Mouse (Mus musculus): Measurements from ENCODE around the gene Scgb1c1. TPM values are rescaled to one million over a fixed set of nuclear protein-coding genes. Genes with fewer than 3 reads are reported as not detected.

The Scgb1c1 gene
- polyA plus RNA-seq, 1 experiment = not detected

- no peak for TF ChIP-seq GATA1 (IDR thresholded peaks at IDR 0.05; ENCODE audit: low read length)
Measured at GRCm38 (mm10) chr7:140894031-140894430, 48.7 kb downstream of the Scgb1c1 start.

- TF ChIP-seq GATA1 (IDR thresholded peaks at IDR 0.05; ENCODE audit: low read length) = no peak
Measured at GRCm38 (mm10) chr7:140894611-140895010, 49.3 kb downstream of the Scgb1c1 start.

Other genes with a start within 250 kb of the Scgb1c1 start
- not detected in 2 replicates for gene Olfr46, start 244.3 kb upstream of the Scgb1c1 start, polyA plus RNA-seq (2012)
- gene Olfr61, start 216.6 kb upstream of the Scgb1c1 start, polyA plus RNA-seq (2012) = not detected in 2 replicates
- not detected in 2 replicates for gene Olfr53, start 199.1 kb upstream of the Scgb1c1 start, polyA plus RNA-seq (2012)
- gene Olfr539, start 185.6 kb upstream of the Scgb1c1 start, polyA plus RNA-seq (2012) = not detected in 2 replicates
- not detected in 2 replicates for gene Olfr45, start 163.6 kb upstream of the Scgb1c1 start, polyA plus RNA-seq (2012)
- not detected in 2 replicates for gene Olfr541, start 148.3 kb upstream of the Scgb1c1 start, polyA plus RNA-seq (2012)
- not detected in 2 replicates for gene Cyp2e1, start 81.8 kb upstream of the Scgb1c1 start, polyA plus RNA-seq (2012)
- not detected in 2 replicates for gene Syce1, start 57.7 kb upstream of the Scgb1c1 start, polyA plus RNA-seq (2012)
- gene Zfp941, start 23.4 kb upstream of the Scgb1c1 start, polyA plus RNA-seq (2012) = not detected in 2 replicates
- gene Urah, start 10.5 kb upstream of the Scgb1c1 start, polyA plus RNA-seq (2012) = not detected in 2 replicates
- 0.06 TPM in 1 of 2 replicates, not detected in the other for gene Odf3, start 2.3 kb downstream of the Scgb1c1 start, polyA plus RNA-seq (2012)
- gene Gm45785, start 10.8 kb downstream of the Scgb1c1 start, polyA plus RNA-seq (2012) = 0.18 and 0.99 TPM in 2 replicates
- gene Ric8a, start 11.4 kb downstream of the Scgb1c1 start, polyA plus RNA-seq (2012) = 39.1 and 49.2 TPM in 2 replicates
- gene Bet1l, start 12.0 kb downstream of the Scgb1c1 start, polyA plus RNA-seq (2012) = 3.2 and 3.9 TPM in 2 replicates
- 50.0 and 92.4 TPM in 2 replicates for gene Psmd13, start 36.4 kb downstream of the Scgb1c1 start, polyA plus RNA-seq (2012)
- gene Sirt3, start 36.8 kb downstream of the Scgb1c1 start, polyA plus RNA-seq (2012) = 25.4 and 38.9 TPM in 2 replicates
- not detected in 2 replicates for gene Cox8b, start 54.9 kb downstream of the Scgb1c1 start, polyA plus RNA-seq (2012)
- not detected in 2 replicates for gene Nlrp6, start 75.4 kb downstream of the Scgb1c1 start, polyA plus RNA-seq (2012)
- gene Pgghg, start 95.8 kb downstream of the Scgb1c1 start, polyA plus RNA-seq (2012) = 6.3 and 7.2 TPM in 2 replicates
- 0.43 and 0.61 TPM in 2 replicates for gene Ifitm5, start 104.7 kb downstream of the Scgb1c1 start, polyA plus RNA-seq (2012)
- gene Gm45717, start 110.4 kb downstream of the Scgb1c1 start, polyA plus RNA-seq (2012) = not detected in 2 replicates
- gene Ifitm2, start 110.4 kb downstream of the Scgb1c1 start, polyA plus RNA-seq (2012) = 234 and 285 TPM in 2 replicates
- gene Ifitm1, start 121.7 kb downstream of the Scgb1c1 start, polyA plus RNA-seq (2012) = 0.08 and 0.26 TPM in 2 replicates
- gene Ifitm3, start 165.2 kb downstream of the Scgb1c1 start, polyA plus RNA-seq (2012) = not detected in 2 replicates
- gene Ifitm6, start 172.4 kb downstream of the Scgb1c1 start, polyA plus RNA-seq (2012) = not detected in 2 replicates
- gene Gm17387, start 183.6 kb downstream of the Scgb1c1 start, polyA plus RNA-seq (2012) = not detected in 2 replicates
- gene B4galnt4, start 215.6 kb downstream of the Scgb1c1 start, polyA plus RNA-seq (2012) = not detected in 2 replicates
- gene Pkp3, start 232.7 kb downstream of the Scgb1c1 start, polyA plus RNA-seq (2012) = 0.05 TPM in 1 of 2 replicates, not detected in the other